Mouse (Mus musculus) thymus, adult 2 months (tissue): Measurements from ENCODE around the gene Intu. TPM values are rescaled to one million over a fixed set of nuclear protein-coding genes. Genes with fewer than 3 reads are reported as not detected.

Source experiments
- DNase-seq: peaks from one replicate; pipeline ENCODE4 v3.0.0; 2021
- H3K27ac ChIP-seq: fragments of 200-500 bp; 2 replicates; pipeline ENCODE4 v1.5.1; 2012; ENCODE audit warnings: low read length, control low read depth; ENCODE audit not compliant: control insufficient read depth, insufficient read depth
- H3K27me3 ChIP-seq: fragments of 200-500 bp; 2 replicates; pipeline ENCODE4 v1.6.1; 2012; ENCODE audit warnings: mild to moderate bottlenecking, low read length, moderate library complexity, mixed read lengths; ENCODE audit not compliant: control insufficient read depth, insufficient read depth
- H3K36me3 ChIP-seq: fragments of 200-500 bp; 2 replicates; pipeline ENCODE4 v1.6.1; 2012; ENCODE audit warnings: mild to moderate bottlenecking, low read length, moderate library complexity; ENCODE audit not compliant: control insufficient read depth, insufficient read depth
- H3K4me1 ChIP-seq: fragments of 200-500 bp; replicated peaks from 2 replicates; pipeline ENCODE4 v1.6.1; 2012; ENCODE audit warnings: low read length; ENCODE audit not compliant: control insufficient read depth, insufficient read depth
- H3K4me3 ChIP-seq: fragments of 200-500 bp; 2 replicates; pipeline ENCODE4 v1.5.1; 2012; ENCODE audit warnings: mild to moderate bottlenecking, low read length, control low read depth, moderate library complexity; ENCODE audit not compliant: control insufficient read depth, insufficient read depth
- CTCF ChIP-seq: fragments of 200-500 bp; IDR thresholded peaks from 2 replicates; pipeline ENCODE4 v1.5.1; 2012; ENCODE audit warnings: mild to moderate bottlenecking, control low read depth, low read length, moderate library complexity, borderline replicate concordance; ENCODE audit not compliant: control insufficient read depth, poor library complexity, insufficient read depth; ENCODE audit errors: extremely low read depth
- POLR2A ChIP-seq: fragments of 200-500 bp; IDR thresholded peaks from 2 replicates; pipeline ENCODE4 v1.6.1; 2012; ENCODE audit warnings: mild to moderate bottlenecking, low read length, control low read depth, moderate library complexity; ENCODE audit not compliant: control insufficient read depth, poor library complexity, insufficient read depth; ENCODE audit errors: extremely low read depth
- WGBS: fragments of 180-500 bp; shearing (Covaris S2); methylation state at CpG from one replicate; pipeline ENCODE4 v1.1.7; 2018; 5-methylcytosine and 5-hydroxymethylcytosine counted together
- polyA plus RNA-seq: library from polyadenylated mRNA; depleted of rRNA; stranded (reverse); fragments of >200 nt; gene quantifications from 2 replicates; pipeline ENCODE4 v1.2.3, GENCODE M21; 2012

Gene Intu
- polyA plus RNA-seq, 1 experiment, result 2.1 TPM

- Histone ChIP-seq H3K4me1 (no peaks in the 10 kb centered on the region; the same call in 1 of the 2 replicates), H3K27me3 (no peaks in the 10 kb centered on the region), H3K36me3 (no peaks in the 10 kb centered on the region), H3K4me3 (no peak overlapping the region), H3K27ac (no peak overlapping the region)
- DNase-seq, result no peak
- TF ChIP-seq POLR2A, result no peak
- TF ChIP-seq CTCF, result no peak
- 73% methylated on average over 3 of the region's 3 CpGs for WGBS
Measured at GRCm38 (mm10) chr3:40698834-40699233, 167.7 kb downstream of the Intu start.

- 36% methylated on average over 5 of the region's 5 CpGs for whole genome bisulfite sequencing
- H3K4me3 ChIP-seq, result no peak overlapping the region
- TF ChIP-seq POLR2A (no peak), CTCF (no peak)
- H3K36me3 ChIP-seq, result no peaks in the 10 kb centered on the region
- peaks cover 4% of the 10 kb centered on the region; the same call in 1 of the 2 replicates for H3K4me1 ChIP-seq
- no peak for DNase-seq
- no peak overlapping the region for H3K27ac ChIP-seq
- H3K27me3 ChIP-seq, result no peaks in the 10 kb centered on the region
Measured at GRCm38 (mm10) chr3:40704816-40705430, 173.8 kb downstream of the Intu start.

- TF ChIP-seq POLR2A (no peak), CTCF (no peak)
- Histone ChIP-seq H3K4me1 (peaks cover 4% of the 10 kb centered on the region; the same call in 1 of the 2 replicates), H3K27me3 (no peaks in the 10 kb centered on the region), H3K36me3 (no peaks in the 10 kb centered on the region), H3K27ac (no peak within 1 kb of the TSS), H3K4me3 (no peak within 1 kb of the TSS)
- WGBS, result 98% methylated on average over 30 of the region's 30 CpGs
- no peak for DNase-seq
Measured at GRCm38 (mm10) chr3:40708655-40709054, 177.6 kb downstream of the Intu start, which contains the start of gene Slc25a31. Slc25a31 (plus strand) TSS chr3:40708855.

GRCm38 (mm10) chr3:40716056-40716455 is 185.0 kb downstream of the Intu start:
- no peaks in the 10 kb centered on the region for H3K27me3 ChIP-seq
- no peak overlapping the region for H3K27ac ChIP-seq
- DNase-seq, result no peak
- H3K4me1 ChIP-seq, result no peaks in the 10 kb centered on the region
- H3K4me3 ChIP-seq, result no peak overlapping the region
- 90% methylated on average over 1 of the region's 1 CpGs for WGBS
- TF ChIP-seq CTCF, result no peak
- TF ChIP-seq POLR2A, result no peak
- H3K36me3 ChIP-seq, result no peaks in the 10 kb centered on the region

GRCm38 (mm10) chr3:40719022-40719421 is 187.9 kb downstream of the Intu start:
- no peaks in the 10 kb centered on the region for H3K36me3 ChIP-seq
- H3K4me3 ChIP-seq, result no peak overlapping the region
- no peak overlapping the region for H3K27ac ChIP-seq
- no peak for DNase-seq
- H3K27me3 ChIP-seq, result no peaks in the 10 kb centered on the region
- TF ChIP-seq CTCF, result no peak
- TF ChIP-seq POLR2A, result no peak
- 89% methylated on average over 3 of the region's 3 CpGs for WGBS
- no peaks in the 10 kb centered on the region for H3K4me1 ChIP-seq

- WGBS, result 93% methylated on average over 6 of the region's 6 CpGs
Measured at GRCm38 (mm10) chr3:40738381-40738912, 207.4 kb downstream of the Intu start.

More at GRCm38 (mm10) chr3:40738381-40738912, 207.4 kb downstream of the Intu start:
- H3K4me1 ChIP-seq, result no peaks in the 10 kb centered on the region
- no peak for DNase-seq
- H3K27me3 ChIP-seq, result no peaks in the 10 kb centered on the region
- H3K27ac ChIP-seq, result no peak overlapping the region
- H3K4me3 ChIP-seq, result no peak overlapping the region
- TF ChIP-seq POLR2A (no peak), CTCF (no peak)
- H3K36me3 ChIP-seq, result no peaks in the 10 kb centered on the region
